Mouse (Mus musculus): ENCODE measurements around the gene Krt87.

The Krt87 gene

DNA sequence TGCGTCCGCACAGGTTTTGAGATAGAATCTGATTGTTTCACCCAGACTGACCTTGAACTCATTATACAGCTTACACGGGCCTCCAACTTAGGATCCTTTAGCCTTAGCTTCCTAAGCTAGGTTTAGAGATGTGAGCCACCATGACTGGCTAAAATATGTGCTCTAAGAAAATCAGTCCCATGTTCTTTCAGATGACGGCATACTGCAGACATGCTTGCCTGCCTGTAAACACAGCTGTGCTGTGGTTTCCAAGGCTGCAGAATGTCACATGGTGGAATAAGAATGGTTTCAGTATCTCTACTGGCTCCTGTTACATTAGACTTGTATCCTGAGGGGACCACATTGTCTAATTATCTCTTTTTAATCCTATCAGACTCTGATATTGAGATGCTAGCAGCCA is 19.7 kb downstream of the Krt87 start:
- no peak for DNase-seq (ENCODE audit: low read depth)

DNA sequence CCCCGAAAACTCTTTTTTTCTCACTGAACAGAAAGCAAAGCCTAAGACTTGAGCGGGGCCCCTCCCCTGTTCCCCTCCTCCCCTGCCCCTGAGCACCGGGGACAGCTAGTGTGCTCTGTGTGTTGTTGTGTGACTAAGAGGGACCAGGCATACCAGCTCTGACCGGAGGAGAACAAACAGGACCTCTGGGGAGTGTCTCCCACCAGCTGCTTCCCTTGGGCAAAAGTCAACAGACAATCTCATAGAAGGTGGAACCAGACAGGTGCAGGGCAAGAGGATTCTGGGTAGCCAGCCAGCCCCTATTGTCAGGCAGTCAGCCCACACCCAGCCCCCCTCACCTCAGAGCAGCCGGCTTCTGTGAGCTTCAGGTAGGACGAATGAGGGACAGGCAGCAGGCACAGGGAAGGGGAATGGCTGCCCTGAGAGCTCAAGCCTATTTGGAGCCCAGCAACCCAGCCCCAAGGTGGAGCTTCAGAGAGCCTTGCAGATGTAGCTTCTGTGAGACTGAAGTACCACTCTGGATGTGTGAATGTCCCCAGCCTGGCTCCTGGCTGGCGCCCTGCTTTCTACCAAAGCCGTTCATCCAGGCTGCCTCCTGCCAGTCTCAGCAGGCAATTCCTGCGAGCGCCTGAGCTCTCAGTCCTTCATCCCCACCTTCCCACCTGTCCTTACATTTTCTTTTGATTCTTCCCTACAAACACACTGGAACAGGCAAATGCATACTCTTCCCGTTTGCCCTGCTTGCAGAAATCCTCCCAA is 23.6 kb downstream of the Krt87 start:
- DNase-seq (ENCODE audit: low read depth) = no peak

DNA sequence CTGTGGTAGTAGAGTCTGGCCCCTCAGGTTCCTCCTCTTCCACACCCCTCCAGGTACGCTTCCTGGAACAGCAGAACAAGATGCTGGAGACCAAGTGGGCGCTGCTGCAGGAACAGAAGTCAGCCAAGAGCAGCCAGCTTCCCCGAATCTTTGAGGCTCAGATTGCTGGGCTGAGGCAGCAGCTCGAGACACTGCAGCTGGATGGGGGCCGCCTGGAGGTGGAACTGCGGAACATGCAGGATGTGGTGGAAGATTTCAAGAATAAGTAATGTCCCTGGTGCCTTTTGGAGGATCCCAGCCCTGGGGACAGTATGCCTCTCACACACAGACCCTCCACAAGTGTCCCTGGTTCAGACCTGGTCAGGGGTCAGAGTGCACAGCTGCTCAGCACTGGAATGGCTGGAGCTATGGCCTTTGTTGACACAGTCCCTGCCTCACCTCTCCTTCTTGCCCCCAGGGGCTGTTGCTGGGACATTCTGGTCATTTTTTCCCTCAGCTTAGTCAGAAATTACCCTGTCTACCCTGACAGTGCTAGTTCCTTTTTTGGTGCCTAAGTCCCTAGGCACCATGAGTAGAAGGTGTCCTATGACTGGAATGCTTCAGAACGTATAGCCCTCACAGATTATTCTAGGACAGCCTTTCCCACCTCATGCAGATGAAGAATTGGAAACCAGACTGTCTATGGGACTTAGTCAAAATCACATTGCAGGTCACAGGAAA is 24.5 kb downstream of the Krt87 start:
- no peak for DNase-seq (ENCODE audit: low read depth)

DNA sequence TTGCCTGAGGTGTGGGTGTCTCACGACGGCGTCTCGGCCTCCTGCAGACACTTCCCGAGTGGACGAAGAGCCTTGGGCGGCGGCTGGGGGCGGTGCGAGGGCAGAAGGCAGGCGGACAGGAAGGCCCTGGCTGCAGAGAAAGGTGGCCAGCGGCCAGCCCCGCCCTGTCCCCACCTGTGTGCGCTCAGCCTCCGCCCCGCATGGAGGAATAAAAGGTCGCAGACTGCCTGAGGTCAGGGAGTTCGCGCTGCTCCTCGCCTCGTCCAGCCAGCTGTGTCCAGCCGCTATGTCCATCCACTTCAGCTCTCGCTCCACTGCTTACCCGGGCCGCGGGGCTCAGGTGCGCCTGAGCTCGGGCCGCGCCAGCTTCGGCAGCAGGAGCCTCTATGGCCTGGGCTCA is 26.4 kb downstream of the Krt87 start:
- no peak for DNase-seq (ENCODE audit: low read depth)

DNA sequence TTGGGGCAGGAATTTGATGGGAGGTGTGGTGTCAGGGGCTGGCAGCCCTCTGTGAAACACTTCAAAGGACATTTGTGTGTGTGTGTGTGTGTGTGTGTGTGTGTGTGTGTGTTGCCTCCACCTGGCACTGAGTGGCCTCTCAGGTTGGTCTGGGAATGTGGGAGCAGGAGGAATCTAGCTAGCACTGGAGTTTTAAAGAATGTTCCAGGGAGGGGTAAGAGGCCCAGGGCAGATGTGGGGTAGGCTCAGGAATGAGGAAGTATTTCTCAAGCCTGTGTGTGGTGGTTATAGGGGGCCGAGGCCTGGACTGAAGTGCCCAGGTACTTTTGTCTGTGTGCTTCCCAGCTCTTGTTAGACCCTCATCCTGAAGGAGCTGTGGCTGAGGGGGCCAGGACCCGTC is 27.8 kb downstream of the Krt87 start, which contains the start of gene Krt7:
Gene Krt7 (plus strand): TSS at position 269 of the 400 bp plus-strand sequence.
- no peak for DNase-seq (ENCODE audit: low read depth)

DNA sequence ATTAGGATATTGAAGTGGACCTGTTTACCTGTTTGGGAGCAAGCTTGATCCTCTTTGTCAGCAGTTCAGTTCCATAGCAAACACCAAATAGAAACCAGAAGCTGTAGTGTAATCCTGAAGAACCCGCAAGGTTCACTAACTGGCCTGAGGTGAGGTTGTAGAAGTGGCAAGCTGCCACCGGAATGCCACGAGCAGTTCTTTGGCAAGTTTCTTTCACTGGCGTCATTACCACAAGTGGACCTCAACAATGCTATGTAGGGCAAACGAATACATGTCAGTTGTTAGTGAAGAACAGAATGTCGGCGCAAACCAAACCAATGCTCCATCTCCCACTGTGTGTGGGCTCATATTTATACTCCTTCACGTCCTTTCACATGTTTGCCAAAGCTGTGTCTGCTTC is 40.3 kb downstream of the Krt87 start:
- no peak for DNase-seq (ENCODE audit: low read depth)

DNA sequence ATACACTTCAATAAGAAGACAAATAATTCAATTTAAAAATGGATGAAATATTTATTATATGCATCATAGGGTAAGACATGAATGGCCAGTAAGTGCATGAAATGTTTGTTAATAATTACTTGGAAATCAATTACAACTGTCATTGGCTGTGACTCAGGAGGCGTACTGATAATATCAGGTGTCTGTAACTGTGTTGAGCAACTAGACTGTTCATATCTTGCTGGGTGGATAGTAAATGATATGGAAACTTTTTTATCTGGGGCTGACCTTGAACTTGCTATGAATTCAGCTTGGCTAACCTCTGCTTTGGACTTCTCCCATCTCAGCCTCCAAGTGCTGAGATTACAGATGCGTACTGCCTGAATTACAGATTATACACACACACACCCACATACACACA is 40.9 kb downstream of the Krt87 start:
- no peak for DNase-seq (ENCODE audit: low read depth)

DNA sequence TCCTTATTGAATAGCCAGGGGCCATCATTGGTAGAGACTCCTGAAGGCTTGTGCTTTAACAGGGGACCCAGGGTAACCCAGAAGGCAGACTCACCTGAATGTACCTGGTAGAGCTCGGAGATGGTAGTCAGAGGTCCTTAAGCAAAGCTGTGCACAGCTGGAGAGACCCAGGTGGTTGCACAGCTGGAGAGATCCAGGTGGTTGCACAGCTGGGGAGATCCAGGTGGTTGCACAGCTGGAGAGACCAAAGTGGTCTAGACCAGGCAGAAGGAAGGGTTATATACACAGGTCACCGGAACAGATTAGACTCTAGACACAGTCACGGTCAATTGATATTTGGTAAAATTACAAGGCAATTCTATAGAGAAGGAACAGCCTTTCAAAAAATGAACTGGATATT is 41.7 kb downstream of the Krt87 start:
- DNase-seq (ENCODE audit: low read depth) = no peak

DNA sequence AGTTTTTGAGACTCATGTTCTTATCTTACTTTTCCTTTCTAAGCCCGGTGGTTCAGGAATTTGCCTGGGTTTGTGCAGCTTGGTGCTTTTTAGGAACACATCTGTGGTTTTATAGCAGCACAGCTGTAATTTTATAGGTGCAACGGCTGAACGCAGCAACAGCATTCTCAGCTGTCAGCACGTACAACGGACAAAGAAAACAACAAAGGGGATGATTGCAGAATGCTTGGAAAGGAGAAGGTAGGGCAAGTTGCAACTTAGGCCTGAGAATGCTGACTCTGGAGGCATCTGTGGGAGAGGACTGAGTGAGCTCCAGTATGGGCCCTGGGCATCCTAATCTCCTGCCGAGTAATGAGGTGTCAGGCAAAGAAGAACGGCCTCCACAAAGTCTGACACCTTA is 42.1 kb downstream of the Krt87 start:
- DNase-seq (ENCODE audit: low read depth) = no peak

DNA sequence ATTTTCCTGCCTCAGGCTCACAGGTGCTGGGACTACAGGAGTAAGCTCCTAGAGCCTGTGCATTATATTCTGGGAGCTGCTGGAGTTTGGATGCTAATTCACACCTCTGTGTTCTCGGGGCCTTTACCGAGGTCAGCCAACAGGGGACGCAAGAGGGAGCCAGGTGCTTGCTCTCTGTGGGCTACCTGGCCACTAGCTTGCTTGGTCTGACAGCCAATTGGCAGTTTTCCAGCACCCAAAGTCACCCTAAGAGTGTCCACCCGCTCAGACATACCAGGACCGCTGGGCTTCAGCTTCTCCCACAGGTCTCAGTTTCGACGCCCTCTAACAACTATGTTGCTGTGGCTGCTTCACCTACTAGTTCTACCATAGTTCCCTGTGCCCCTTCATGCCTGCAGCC is 43.7 kb downstream of the Krt87 start:
- DNase-seq (ENCODE audit: low read depth) = no peak

DNA sequence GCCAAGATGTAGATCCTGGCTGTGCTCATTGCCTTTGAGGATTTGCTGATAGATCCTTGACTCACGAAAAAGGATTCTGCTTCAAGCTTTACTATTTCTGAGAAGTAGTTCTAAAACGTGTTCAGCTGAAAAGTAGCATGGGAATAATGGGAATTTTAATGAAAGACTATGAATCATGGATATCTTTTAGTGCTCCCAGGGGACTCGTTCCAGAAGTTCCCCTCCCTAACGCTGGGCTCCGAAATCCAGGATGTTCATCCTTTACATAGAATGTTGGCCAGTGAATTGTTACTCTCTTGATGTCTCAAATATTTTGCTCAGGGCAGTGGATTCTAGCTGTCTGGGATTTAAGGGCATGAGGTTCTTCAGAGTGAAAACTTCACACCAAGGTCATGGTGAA is 46.4 kb downstream of the Krt87 start:
- no peak for DNase-seq (ENCODE audit: low read depth)

DNA sequence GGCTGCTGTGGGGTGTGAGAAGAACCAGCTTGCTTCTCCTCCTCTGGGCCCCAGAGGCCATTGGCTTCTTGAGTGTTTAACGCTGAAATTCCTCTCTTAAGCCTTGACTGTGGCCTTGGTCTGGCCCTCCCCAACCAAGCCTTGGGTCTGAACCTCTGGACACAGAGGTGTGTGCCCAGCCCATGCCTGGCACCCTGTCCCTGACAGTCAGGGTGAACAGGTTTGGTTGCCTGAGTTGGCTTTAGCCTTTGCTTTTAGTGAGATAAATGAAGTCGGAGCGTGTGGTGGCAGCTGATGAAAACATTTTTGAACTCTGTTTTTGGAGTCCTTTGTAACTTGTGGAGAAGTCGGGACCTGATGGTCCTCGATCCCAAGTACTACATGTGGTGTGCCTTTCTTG is 48.4 kb downstream of the Krt87 start:
- DNase-seq (ENCODE audit: low read depth) = no peak

DNA sequence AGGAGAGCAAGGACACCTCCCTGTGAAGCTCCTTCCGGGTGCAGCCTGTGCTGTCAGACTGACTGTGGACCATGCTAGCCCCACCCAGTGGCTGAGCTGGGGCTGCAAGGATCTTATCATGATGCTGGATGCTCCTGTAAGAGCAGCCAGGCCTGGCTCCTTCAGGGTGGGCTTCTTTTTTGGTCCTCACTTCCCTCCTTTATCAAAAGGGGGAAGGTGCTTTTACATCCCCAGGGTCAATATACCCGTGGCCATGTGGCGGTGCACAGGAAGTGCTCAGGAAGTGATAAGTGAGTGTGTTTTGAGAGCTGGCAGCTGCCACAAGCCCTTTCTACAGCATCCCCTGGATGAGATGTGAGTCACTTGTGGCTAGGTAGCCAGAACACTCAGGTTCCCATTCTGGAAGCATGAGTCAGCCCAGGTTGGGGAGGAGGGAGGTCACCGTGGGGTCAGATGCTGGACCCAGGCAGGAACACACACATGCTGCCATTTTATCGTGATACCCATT is 50.5 kb downstream of the Krt87 start:
- no peak for DNase-seq (ENCODE audit: low read depth)

DNA sequence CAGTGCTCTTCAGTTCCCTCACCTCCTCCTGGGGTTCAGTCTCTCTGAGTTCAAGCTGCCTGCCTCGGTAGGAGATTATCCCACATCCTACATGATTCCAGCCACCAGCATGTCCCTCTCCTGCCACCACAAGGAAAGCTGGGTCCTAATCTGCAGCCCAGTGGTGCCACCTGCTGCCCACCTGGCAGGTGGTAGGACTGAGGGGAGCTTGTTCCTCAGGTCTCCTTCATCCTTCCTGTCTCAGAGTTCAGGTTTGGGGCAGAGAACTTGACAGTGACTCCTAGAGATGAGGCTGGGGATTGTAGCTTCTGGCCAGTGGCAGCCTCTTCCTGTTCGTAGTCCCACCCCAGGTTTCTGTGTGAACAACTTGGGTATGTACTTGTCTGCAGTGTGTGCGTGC is 51.4 kb downstream of the Krt87 start:
- DNase-seq (ENCODE audit: low read depth) = no peak

DNA sequence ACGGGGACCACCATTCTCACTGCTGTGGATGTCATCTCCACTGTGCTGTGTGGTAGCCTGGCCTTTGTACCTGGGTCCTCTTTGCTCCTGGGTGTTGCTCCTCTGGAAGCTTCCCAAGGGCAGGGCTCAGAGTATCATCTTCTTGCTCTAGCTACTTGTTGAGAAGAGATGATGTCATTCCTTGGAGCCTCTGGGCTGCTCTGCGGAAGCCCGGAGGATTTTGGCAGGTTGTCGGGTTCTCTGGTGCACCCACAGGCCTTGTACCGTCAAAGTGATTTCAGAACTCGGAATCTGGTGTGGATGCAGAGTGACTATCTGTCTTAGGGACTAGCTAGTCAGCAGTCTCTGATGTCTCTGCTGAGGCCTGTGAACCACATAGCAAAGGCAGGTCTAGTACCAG is 53.5 kb downstream of the Krt87 start:
- DNase-seq (ENCODE audit: low read depth) = no peak

DNA sequence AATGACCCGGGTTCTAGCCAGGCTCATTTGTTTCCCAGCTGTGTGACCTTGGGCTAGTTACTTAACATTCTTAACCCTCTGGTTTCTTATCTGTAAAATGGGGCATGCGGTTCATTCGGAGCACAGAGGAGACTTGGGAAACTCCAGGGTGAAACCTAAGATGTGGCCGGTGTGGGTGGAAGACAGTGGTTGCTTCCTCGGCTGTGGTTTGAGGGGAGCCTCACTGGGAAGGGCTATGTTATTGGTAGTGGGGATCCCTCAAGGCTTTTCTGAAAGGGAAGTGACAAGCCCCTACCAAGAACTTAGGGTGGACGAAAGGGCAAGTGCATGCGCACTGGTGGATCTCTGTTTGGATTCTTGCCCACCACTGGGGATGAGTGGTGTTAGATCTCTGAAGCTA is 54.0 kb downstream of the Krt87 start:
- no peak for DNase-seq (ENCODE audit: low read depth)

DNA sequence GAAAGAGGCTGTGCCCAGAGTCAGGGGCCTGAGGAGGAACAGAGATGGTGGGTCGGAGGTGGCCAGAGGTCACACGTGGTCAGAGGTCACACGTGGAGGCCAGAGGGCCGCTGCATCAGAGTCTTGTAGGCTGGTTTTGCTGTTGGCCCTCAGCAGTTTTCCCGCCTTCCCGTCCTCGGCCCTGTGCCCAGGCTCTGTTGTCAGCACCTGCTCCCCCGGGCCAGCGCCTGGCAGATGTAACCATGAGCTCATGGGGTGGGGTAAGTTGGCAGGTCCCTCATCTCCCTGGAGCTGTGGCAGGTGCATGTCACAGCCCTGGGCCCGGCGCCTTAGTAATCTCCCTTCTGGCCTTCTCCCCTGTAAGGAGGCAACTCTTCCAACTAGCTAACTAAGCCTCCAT is 55.8 kb downstream of the Krt87 start:
- no peak for DNase-seq (ENCODE audit: low read depth)

DNA sequence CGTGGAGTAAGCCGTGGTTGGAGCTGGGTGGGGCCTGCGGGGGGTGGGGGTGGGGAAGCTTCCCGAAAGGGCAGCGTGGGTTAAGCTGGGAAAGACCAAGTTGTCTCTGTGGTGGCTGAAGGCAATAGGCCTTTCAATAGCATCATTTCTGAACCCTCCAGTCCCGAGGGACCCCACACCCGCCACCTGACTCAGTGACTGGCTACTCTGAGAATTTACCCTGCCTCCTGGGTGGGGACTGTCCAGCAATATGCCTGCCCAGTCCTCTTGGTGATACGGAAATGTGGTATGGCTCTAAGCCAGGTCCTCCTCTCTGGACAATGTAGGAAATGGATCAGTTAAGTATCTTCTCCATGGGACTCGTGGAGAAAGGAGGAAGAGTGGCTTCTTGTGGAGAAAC is 56.8 kb downstream of the Krt87 start:
- DNase-seq (ENCODE audit: low read depth) = no peak

All from c-Kit-positive CD71-positive TER-119-negative erythroid progenitor cells, embryonic 14.5 days (primary cell).